Mouse (Mus musculus): ENCODE measurements around the gene Dhodh.
A peak's percentile ranks its signal among the peaks of the same experiment; 100 is the strongest.

Dhodh gene

GRCm38 (mm10) chr8:109584830-109585229 is 23.6 kb downstream of the Dhodh start:
- DNase-seq = no peak

- DNase-seq = no peak
Measured at GRCm38 (mm10) chr8:109584293-109584692, 24.2 kb downstream of the Dhodh start.

GRCm38 (mm10) chr8:109578900-109579301 is 29.6 kb downstream of the Dhodh start, which contains the start of gene Hp:
Hp (minus strand) TSS chr8:109579172.
- peak; percentile 52 for DNase-seq

- no peak for DNase-seq
Measured at GRCm38 (mm10) chr8:109576311-109576710, 32.2 kb downstream of the Dhodh start.

- no peak for DNase-seq
Measured at GRCm38 (mm10) chr8:109571139-109571538, 37.3 kb downstream of the Dhodh start.

- peak; percentile 99 for DNase-seq
Measured at GRCm38 (mm10) chr8:109565498-109566333, 42.8 kb downstream of the Dhodh start, which contains the start of the genes Dhx38 and Txnl4b. Dhx38 (minus strand) TSS chr8:109565861. Txnl4b (plus strand) TSS chr8:109565892.

- DNase-seq = no peak
Measured at GRCm38 (mm10) chr8:109564766-109565165, 43.7 kb downstream of the Dhodh start.

GRCm38 (mm10) chr8:109563881-109564280 is 44.6 kb downstream of the Dhodh start:
- no peak for DNase-seq

GRCm38 (mm10) chr8:109551663-109552062 is 56.8 kb downstream of the Dhodh start:
- peak; percentile 23 for DNase-seq

GRCm38 (mm10) chr8:109544049-109544448 is 64.4 kb downstream of the Dhodh start:
- DNase-seq = no peak

GRCm38 (mm10) chr8:109542748-109543519 is 65.5 kb downstream of the Dhodh start:
- peak; percentile 20 for DNase-seq

GRCm38 (mm10) chr8:109542165-109542564 is 66.3 kb downstream of the Dhodh start:
- DNase-seq = no peak
